Mouse (Mus musculus) C2C12 (cell line): Measurements from ENCODE around the gene Fam78b. TPM values are rescaled to one million over a fixed set of nuclear protein-coding genes. Genes with fewer than 3 reads are reported as not detected.

Experiments used
- H3K27me3 ChIP-seq: one replicate; pipeline ENCODE4 v1.6.1; 2011; ENCODE audit not compliant: control insufficient read depth, insufficient read depth, insufficient read length
- H3K36me3 ChIP-seq: one replicate; pipeline ENCODE4 v1.6.1; 2011; ENCODE audit not compliant: control insufficient read depth, insufficient read depth
- H3K4me3 ChIP-seq: one replicate; pipeline ENCODE4 v1.5.1; 2011; ENCODE audit warnings: mild to moderate bottlenecking, control low read depth; ENCODE audit not compliant: poor library complexity, insufficient read depth, severe bottlenecking
- H3K79me2 ChIP-seq: one replicate; pipeline ENCODE4 v1.6.1; 2011; ENCODE audit not compliant: control insufficient read depth, insufficient read depth
- H3K79me3 ChIP-seq: one replicate; pipeline ENCODE4 v1.6.1; 2011; ENCODE audit warnings: low read depth, control low read depth
- H3ac ChIP-seq: one replicate; pipeline ENCODE3; 2011; ENCODE audit warnings: low read depth; ENCODE audit not compliant: control insufficient read depth, insufficient read length
- CEBPB ChIP-seq: IDR thresholded peaks from one replicate; pipeline ENCODE4 v1.6.1; 2011; ENCODE audit warnings: low read depth, mild to moderate bottlenecking, control low read depth, moderate library complexity
- CTCF ChIP-seq: IDR thresholded peaks from one replicate; pipeline ENCODE4 v1.5.1; 2011; ENCODE audit not compliant: control insufficient read depth, insufficient read depth, insufficient read length
- FOSL1 ChIP-seq: IDR thresholded peaks from one replicate; pipeline ENCODE4 v1.8.0; 2011; ENCODE audit warnings: mild to moderate bottlenecking, low read length; ENCODE audit not compliant: poor library complexity, insufficient read depth, severe bottlenecking
- MAX ChIP-seq: IDR thresholded peaks from one replicate; pipeline ENCODE4 v1.6.1; 2011; ENCODE audit warnings: mild to moderate bottlenecking, control low read depth
- MYOD1 ChIP-seq: IDR thresholded peaks from one replicate; pipeline ENCODE4 v1.6.1; 2011; ENCODE audit warnings: low read depth; ENCODE audit not compliant: control insufficient read depth, insufficient read length
- MYOG ChIP-seq: IDR thresholded peaks from one replicate; pipeline ENCODE4 v1.6.1; 2011; ENCODE audit not compliant: control insufficient read depth, insufficient read length; ENCODE audit errors: extremely low read depth
- USF1 ChIP-seq: IDR thresholded peaks from one replicate; pipeline ENCODE4 v1.6.1; 2011; ENCODE audit warnings: low read depth, mild to moderate bottlenecking, control low read depth, moderate library complexity
- polyA plus RNA-seq: library from polyadenylated mRNA; unstranded; fragments of >200 nt; fragmentation: generic; extraction: Trizol; gene quantifications from one replicate; pipeline ENCODE4 v1.2.1, GENCODE M21; 2012; ENCODE audit warnings: missing spikeins

Fam78b gene
- polyA plus RNA-seq, 1 experiment, result 5.2 TPM

DNA sequence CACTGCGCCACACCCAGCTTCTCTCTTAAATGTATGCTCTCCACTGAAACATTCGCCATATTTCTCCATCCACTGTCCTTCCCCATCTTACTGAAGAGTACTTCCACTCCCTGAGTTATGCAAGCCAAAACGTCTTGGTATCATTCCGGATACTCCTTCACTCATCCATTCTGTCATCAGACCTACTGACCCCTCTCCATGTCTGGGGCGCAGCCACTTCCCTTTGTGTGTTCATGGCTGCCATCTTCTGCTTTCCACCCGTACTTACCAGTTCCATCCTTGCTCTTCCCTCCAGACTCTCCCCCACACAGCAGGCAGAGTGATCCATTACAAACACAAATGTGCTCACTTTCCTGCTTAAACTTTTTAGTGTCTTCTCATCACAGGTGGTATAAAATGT is 6.1 kb downstream of the Fam78b start:
- H3K79me3 ChIP-seq, result peaks cover 7% of the 10 kb centered on the region
- H3K27me3 ChIP-seq, result no peaks in the 10 kb centered on the region
- TF ChIP-seq CTCF (no peak), MYOD1 (no peak), USF1 (no peak), MYOG (no peak), CEBPB (no peak), FOSL1 (no peak), MAX (no peak)

DNA sequence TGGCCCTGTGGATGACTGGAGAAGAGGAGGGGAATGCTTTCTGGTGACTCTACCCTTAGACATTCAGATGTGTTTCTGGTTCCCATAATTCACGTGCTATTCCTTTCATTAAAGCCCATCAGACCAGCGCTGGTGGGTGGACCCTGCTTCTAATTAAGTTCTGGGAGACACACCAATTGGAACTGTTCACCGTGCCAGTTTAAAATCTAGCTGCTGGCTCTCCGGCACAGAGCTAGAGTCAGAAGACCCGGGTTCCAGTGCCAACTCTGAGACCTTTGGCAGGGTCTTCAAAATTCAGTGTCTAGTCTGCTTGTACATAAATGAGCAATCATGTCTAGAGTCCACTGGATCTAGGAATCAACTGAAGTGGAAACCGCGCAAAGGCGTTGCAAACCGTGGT is 9.0 kb downstream of the Fam78b start:
- H3K4me3 ChIP-seq, result no peak overlapping the region
- H3K79me2 ChIP-seq, result peaks cover 7% of the 10 kb centered on the region
- H3K36me3 ChIP-seq, result no peaks in the 10 kb centered on the region
- no peaks in the 10 kb centered on the region for H3K27me3 ChIP-seq
- TF ChIP-seq MYOD1, result no peak
- no peak for TF ChIP-seq CEBPB
- no peak for TF ChIP-seq FOSL1
- no peak for TF ChIP-seq USF1
- no peak for TF ChIP-seq CTCF
- TF ChIP-seq MAX, result no peak
- H3ac ChIP-seq, result no peak overlapping the region
- H3K79me3 ChIP-seq, result peaks cover 2% of the 10 kb centered on the region

More for the DNA sequence above, 6.1 kb downstream of the Fam78b start:
- H3K4me3 ChIP-seq, result no peak overlapping the region
- H3ac ChIP-seq, result no peak overlapping the region
- no peaks in the 10 kb centered on the region for H3K36me3 ChIP-seq
- peaks cover 25% of the 10 kb centered on the region for H3K79me2 ChIP-seq

DNA sequence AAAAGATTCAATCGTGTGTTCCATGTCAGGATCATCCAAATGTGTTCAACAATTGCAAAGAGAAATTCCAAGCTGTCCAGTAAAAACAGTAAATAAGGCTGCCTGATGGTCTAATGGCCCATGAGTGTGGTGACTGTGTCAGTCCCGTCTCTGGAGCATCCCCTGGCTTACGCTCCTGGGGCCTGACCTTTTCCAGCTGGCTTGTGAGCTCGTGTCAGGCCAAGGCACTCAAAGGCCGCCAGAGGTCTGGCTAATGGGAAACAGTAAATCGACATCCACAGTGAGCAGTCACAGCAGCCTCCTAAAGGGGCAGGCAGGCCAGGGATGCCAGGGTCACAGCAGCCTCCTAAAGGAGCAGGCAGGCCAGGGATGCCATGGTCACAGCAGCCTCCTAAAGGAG is 10.1 kb downstream of the Fam78b start:
- peaks cover under 1% of the 10 kb centered on the region for H3K79me2 ChIP-seq
- H3K4me3 ChIP-seq, result no peak overlapping the region
- H3K79me3 ChIP-seq, result no peaks in the 10 kb centered on the region
- H3K36me3 ChIP-seq, result no peaks in the 10 kb centered on the region
- no peaks in the 10 kb centered on the region for H3K27me3 ChIP-seq
- TF ChIP-seq USF1 (no peak), MYOD1 (no peak)
- H3ac ChIP-seq, result no peak overlapping the region

DNA sequence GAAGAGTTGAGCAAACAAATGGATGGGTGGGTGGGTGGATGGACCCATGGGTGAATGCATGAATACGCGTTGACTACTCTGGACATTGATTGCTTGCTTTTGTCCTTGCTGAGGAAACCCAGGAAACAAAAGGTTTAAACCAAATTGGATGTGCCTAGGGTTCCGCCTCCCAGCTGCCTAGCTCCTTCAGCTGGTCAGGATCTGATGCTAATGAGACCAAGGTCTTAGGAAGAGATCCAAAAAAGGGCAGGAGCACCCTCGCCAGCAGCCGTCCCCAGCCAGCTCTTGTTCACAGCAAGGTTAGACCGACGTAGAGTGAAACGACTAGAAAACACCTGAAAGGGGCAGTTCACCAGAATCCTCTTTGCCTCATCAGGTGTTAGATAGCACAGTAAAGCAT is 11.4 kb downstream of the Fam78b start:
- no peaks in the 10 kb centered on the region for H3K36me3 ChIP-seq
- H3K27me3 ChIP-seq, result no peaks in the 10 kb centered on the region
- H3K79me3 ChIP-seq, result no peaks in the 10 kb centered on the region
- no peak overlapping the region for H3ac ChIP-seq
- TF ChIP-seq CEBPB (no peak), MAX (no peak), MYOG (no peak), USF1 (no peak), FOSL1 (no peak), CTCF (no peak), MYOD1 (no peak)
- H3K79me2 ChIP-seq, result no peaks in the 10 kb centered on the region
- no peak overlapping the region for H3K4me3 ChIP-seq

DNA sequence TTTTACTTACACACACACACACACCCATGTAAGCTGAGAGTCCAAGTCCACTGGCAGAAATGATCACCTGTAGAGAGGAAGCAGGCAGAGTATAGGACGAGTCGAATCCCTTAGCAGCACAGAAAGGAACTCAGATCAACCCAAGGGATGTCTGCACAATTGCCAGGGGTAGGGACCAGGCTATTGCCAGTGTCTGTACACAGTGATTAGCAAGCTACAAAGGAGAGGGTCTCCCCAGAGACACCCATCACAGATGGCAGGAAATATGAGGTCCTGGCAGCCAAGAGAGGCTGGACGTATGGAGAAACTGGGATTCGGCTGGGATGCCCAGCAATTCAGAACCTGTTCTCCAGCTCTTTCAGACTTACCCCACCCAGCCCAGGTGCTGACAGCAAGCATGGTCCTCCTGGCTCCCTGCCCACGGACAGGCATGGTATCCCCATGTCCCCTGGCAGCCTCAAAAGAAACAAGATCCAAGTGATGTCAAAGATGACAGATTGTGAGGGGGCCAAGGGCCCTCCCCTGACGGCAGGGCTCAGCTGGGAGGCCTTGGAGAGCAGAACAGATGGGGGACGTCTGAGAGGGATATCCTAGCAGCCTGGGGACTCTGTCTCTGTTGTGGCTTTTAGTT is 12.1 kb downstream of the Fam78b start:
- TF ChIP-seq MAX, result no peak
- no peak for TF ChIP-seq MYOD1
- no peak for TF ChIP-seq USF1
- no peaks in the 10 kb centered on the region for H3K27me3 ChIP-seq
- no peaks in the 10 kb centered on the region for H3K79me3 ChIP-seq
- H3ac ChIP-seq, result no peak overlapping the region
- H3K36me3 ChIP-seq, result no peaks in the 10 kb centered on the region
- no peak overlapping the region for H3K4me3 ChIP-seq
- H3K79me2 ChIP-seq, result no peaks in the 10 kb centered on the region

DNA sequence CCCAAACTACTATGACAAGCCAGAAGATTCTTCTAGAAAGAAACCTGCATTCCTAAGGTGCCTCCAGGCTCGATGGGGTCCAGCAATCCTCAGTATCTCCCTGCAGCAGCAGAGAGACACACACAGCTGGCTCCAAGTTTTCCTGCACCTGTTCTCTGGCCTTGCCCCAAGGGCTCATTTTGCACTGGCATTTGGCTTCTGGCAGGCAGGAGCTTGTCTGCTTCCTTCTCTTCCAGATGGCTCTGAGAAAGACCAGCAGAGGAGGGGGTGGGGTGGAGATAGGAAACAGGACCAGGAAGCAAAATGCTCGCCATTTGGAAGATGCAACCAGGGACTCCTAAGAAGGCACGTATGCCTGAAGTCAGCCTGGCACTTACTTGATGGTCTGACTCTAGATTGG is 15.1 kb downstream of the Fam78b start:
- H3K4me3 ChIP-seq, result no peak overlapping the region
- H3K36me3 ChIP-seq, result no peaks in the 10 kb centered on the region
- no peak overlapping the region for H3ac ChIP-seq
- H3K79me3 ChIP-seq, result no peaks in the 10 kb centered on the region
- H3K79me2 ChIP-seq, result no peaks in the 10 kb centered on the region
- H3K27me3 ChIP-seq, result no peaks in the 10 kb centered on the region
- TF ChIP-seq MYOG, result no peak
- no peak for TF ChIP-seq FOSL1
- no peak for TF ChIP-seq MAX
- TF ChIP-seq USF1, result no peak
- no peak for TF ChIP-seq CTCF
- TF ChIP-seq MYOD1, result no peak
- no peak for TF ChIP-seq CEBPB
